Mouse (Mus musculus) T-helper 17 cell (primary cell): ENCODE data around the gene Tbc1d8.

Experiments used
- in situ Hi-C, 2 experiments: fragments of 300-600 bp; cut with MboI, MseI; formaldehyde crosslinking; loops; 1 replicate in 1 of 2; 2 replicates in 1 of 2; pipeline ENCODE4 v1.15.1; 2025; ENCODE audit warnings: high pct_unique_total_duplicates in 2 of 2

Tbc1d8 gene

DNA sequence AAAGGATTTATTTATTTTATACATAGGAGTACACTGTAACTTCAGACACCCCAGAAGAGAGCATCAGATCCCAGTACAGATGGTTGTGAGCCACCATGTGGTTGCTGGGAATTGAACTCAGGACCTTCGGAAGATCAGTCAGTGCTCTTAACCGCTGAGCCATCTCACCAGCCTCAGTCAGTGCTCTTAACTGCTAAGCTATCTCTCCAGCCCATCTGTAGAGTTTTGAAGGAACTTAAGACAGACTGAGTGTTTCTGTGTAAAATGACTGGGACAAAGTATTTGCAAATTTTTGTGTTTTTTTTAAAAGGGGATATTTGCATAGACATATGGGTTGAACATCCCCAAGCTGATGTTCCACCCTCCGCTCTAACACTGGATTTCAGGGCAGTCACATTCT lies 78.4 kb downstream of the Tbc1d8 start:
- in situ Hi-C loops: no loop called here

GRCm38 (mm10) chr1:39399228-39399627 lies 79.3 kb downstream of the Tbc1d8 start:
- in situ Hi-C loops: loop anchor here in 1 of 2 experiments (10.0 kb wide), 1 partner anchor 106 kb away; no protein-coding TSS in a partner anchor

- in situ Hi-C loops: loop anchor here in 1 of 2 experiments (10.0 kb wide), 1 partner anchor 107 kb away; no protein-coding TSS in a partner anchor
Observed at GRCm38 (mm10) chr1:39398284-39398683, 80.3 kb downstream of the Tbc1d8 start.

- in situ Hi-C loops: loop anchor here in 1 of 2 experiments (10.0 kb wide), 1 partner anchor 108 kb away; no protein-coding TSS in a partner anchor
Observed at GRCm38 (mm10) chr1:39396347-39396746, 82.2 kb downstream of the Tbc1d8 start.

GRCm38 (mm10) chr1:39394650-39395049 lies 83.9 kb downstream of the Tbc1d8 start:
- in situ Hi-C loops: loop anchor here (5.0 to 10.0 kb wide), 2 partner anchors 110 to 128 kb away; no protein-coding TSS in a partner anchor

- in situ Hi-C loops: loop anchor here (5.0 to 10.0 kb wide), 2 partner anchors 111 to 128 kb away; no protein-coding TSS in a partner anchor
Observed at GRCm38 (mm10) chr1:39394096-39394495, 84.5 kb downstream of the Tbc1d8 start.

DNA sequence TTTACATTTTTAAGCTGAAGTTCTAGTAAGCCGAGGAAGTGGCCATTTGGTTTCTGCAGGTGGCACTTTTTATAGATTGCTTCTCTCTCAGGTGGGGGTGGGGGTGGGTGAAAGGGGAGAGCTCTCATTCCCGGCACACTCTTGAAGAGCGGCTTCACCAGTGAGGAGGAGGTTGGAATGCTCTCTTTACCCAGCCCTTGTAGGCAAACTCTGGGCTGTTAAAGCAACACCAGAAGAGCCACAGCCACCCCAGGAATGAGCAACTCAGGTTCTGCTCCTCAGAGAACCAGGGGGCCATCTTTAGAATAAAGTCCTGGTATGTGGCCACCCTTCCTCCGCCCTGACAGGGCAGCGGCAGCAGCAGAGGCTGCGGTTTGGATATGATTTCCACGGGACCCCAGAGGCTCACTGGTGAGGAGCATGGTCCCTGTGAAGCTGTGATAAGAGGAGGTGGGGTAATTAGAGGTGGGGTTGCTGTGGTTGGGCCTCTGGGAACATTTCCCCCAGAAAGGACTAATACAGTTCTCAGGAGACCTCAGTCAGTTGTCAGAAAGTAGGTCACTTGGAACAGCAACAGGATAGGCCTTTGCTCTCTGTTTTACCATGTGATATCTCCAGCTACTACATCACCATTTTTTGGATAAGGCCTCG lies 85.2 kb downstream of the Tbc1d8 start:
- in situ Hi-C loops: loop anchor here (5.0 to 10.0 kb wide), 2 partner anchors 111 to 129 kb away; no protein-coding TSS in a partner anchor

- in situ Hi-C loops: loop anchor here (5.0 to 10.0 kb wide), 2 partner anchors 113 to 130 kb away; no protein-coding TSS in a partner anchor
Observed at GRCm38 (mm10) chr1:39392189-39392588, 86.4 kb downstream of the Tbc1d8 start.

DNA sequence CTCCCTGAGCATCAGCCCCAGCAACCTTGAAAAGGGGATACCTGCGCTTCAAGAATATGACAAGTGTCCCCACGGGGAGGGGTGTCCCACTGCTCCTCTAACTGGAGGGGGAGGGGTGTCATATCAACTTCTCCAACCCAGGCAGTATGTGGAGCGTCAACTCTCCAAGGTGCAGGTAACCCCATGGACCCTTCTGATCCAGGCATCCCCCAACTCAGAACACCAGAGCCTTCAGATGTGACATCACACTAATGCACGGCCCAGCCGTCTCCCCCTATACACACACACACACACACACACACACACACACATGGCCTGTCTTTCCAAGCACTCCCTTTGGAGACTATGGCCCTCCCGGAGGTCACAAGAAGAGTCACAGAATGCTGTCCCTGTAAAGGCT lies 86.9 kb downstream of the Tbc1d8 start:
- in situ Hi-C loops: loop anchor here (5.0 to 10.0 kb wide), 2 partner anchors 113 to 131 kb away; no protein-coding TSS in a partner anchor

- in situ Hi-C loops: no loop called here
Observed at GRCm38 (mm10) chr1:39389338-39389737, 89.2 kb downstream of the Tbc1d8 start.

- in situ Hi-C loops: no loop called here
Observed at GRCm38 (mm10) chr1:39388163-39388562, 90.4 kb downstream of the Tbc1d8 start.

DNA sequence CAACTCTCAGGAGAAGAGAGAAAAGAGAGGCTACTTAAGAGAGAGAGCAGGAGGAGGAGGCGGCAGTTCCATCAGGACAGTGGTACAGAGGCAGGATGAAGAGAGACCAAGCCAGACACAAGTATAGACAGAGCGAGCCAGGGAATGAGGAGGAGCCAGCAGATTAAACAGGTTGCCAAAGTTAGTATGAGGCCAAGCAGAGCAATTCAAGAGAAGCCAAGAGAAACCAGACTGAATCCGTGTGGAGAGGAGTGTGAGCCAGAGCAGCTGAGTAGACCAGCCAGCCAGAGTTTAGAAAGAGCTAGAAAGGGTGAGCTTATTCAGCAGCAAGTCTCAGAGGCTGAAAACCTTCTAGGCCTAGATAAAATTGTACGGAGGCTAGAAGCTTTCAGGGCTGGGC lies 91.1 kb downstream of the Tbc1d8 start:
- in situ Hi-C loops: no loop called here

DNA sequence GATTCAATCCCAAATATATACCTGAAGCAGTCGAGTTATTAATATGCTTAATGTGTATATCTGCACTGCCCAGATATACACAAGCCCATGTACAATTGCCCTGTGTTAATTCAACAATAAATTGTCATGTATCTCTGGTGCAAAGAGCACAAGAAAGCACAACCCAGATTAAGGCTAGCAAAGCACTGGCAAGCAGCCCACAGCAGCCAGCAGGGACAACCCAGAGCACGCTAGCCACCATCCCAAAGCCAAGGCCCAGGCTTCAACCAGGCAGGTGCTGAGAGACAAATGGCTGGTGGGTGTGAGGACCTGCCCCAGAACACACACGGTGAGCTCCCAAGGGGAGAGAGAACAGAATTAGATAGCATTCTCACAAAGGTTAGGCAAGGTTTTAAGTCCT lies 92.1 kb downstream of the Tbc1d8 start:
- in situ Hi-C loops: no loop called here

- in situ Hi-C loops: no loop called here
Observed at GRCm38 (mm10) chr1:39384914-39385313, 93.6 kb downstream of the Tbc1d8 start.

GRCm38 (mm10) chr1:39381017-39381416 lies 97.5 kb downstream of the Tbc1d8 start:
- in situ Hi-C loops: no loop called here

GRCm38 (mm10) chr1:39379021-39379420 lies 99.5 kb downstream of the Tbc1d8 start:
- in situ Hi-C loops: no loop called here

GRCm38 (mm10) chr1:39378540-39378939 lies 100.0 kb downstream of the Tbc1d8 start:
- in situ Hi-C loops: no loop called here

DNA sequence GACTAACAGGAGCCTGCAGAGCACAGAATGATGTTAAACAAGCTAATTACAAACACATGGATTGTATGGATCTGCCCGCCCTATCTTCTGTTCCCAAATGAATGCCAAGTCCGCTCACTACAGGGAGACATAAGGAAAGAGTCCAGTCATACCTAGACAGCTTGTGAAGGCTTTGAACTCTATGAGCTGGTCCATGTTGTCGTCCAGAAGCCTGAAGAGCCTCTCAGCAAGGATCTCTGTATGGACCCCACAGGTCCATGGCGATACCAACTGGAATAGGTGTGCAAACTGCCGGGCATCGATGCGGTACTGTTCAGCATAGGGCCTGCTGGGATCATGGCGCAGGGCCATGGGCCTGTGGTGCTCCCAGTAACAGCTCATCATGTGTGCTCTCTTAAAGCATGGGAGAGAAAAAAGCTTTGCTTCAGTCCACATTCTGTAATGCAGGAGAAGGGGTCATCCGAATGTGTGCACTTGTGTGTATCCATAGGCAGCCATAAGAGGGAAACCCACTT lies 101.8 kb downstream of the Tbc1d8 start:
- in situ Hi-C loops: no loop called here

- in situ Hi-C loops: no loop called here
Observed at GRCm38 (mm10) chr1:39376121-39376520, 102.4 kb downstream of the Tbc1d8 start.

DNA sequence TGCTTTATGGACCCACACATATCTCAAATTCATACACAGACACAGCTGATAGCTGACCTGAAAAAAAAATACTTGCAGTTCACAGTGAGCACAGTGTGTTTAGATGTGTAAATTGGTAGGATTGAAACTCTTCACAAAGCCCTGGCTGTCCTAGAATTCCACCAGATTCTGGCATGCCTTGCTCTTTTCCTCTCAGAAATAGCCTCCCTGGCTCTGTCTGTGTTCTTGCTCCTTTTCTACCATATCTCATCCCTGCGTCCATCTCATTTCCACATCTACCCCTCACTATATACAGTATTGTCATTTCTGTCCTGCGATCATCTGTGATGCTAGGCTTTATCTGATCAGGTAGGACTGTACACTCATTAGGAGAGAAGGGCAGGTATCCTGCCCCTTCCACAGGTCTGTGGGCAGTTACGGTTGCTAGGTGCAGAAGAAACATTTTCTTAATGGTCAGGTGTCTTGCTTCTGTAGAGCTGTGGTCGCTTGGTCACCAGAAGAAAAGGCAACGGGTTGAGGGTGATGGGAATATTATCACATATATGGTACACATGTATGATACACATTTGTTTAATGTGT lies 104.2 kb downstream of the Tbc1d8 start:
- in situ Hi-C loops: no loop called here

- in situ Hi-C loops: no loop called here
Observed at GRCm38 (mm10) chr1:39373378-39373777, 105.2 kb downstream of the Tbc1d8 start.

DNA sequence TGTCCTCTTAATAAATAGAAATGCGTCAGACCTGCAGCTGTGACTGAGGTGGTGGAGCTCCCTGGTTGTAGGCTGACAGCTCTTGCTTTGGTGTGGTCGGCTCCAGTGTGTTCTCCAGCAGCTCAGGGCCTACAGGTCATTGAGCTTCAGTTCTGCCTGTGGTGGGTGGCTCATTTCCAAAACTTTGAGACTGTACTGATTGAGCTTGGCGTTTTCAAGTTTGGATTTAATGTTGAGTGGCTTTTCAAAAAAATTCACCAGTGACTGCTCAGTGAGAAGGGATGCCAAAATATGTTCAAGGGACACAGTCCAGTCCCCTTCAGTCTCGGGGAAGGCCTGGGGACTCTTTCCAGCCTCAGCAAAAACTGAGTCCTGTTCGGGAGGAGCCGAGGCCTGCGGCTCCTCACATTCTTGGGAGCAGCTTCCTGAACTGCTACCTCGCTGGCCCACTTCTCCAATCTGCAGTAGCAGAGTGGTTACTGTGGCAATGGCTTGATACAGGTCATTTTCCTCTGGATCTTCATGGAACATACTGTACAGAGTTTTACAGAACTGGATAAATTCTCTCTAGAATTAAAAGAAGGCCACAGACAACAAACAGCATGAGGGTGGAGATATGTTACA lies 106.2 kb downstream of the Tbc1d8 start:
- in situ Hi-C loops: no loop called here
